Mouse (Mus musculus) limb, embryonic 11.5 days (tissue): ENCODE measurements at regions not wholly inside any gene's neighbourhood (a gene's known extent, or its start where the extent isn't known, plus 50 kb on each side); places are given as distances from the start of the nearest gene placed in this dataset.

ENCODE experiments used
- ATAC-seq: fragments of 200-750 bp; cut with Nextera tagmentation; 2 replicates; pipeline ENCODE4 v1.8.0; 2017; ENCODE audit warnings: low read depth; ENCODE audit not compliant: insufficient number of reproducible peaks, low FRiP score, low TSS enrichment
- DNase-seq: peaks from one replicate; pipeline ENCODE4 v3.0.0-alpha.2; 2015; ENCODE audit warnings: low spot score
- H3K27ac ChIP-seq: fragments of 300-500 bp; sonication (generic); replicated peaks from 2 replicates; pipeline ENCODE4 v1.5.1; 2014; ENCODE audit warnings: low read depth, mild to moderate bottlenecking, low read length
- H3K27me3 ChIP-seq: fragments of 300-500 bp; sonication (generic); 2 replicates; pipeline ENCODE4 v1.6.1; 2014; ENCODE audit warnings: mild to moderate bottlenecking, low read length, mixed read lengths; ENCODE audit not compliant: control insufficient read depth, insufficient read depth
- H3K36me3 ChIP-seq: fragments of 300-500 bp; sonication (generic); 2 replicates; pipeline ENCODE4 v1.6.1; 2014; ENCODE audit warnings: mild to moderate bottlenecking, low read length, moderate library complexity, mixed read lengths; ENCODE audit not compliant: control insufficient read depth, insufficient read depth
- H3K4me1 ChIP-seq: fragments of 300-500 bp; sonication (generic); 2 replicates; pipeline ENCODE4 v1.6.1; 2014; ENCODE audit warnings: low read length, mixed read lengths; ENCODE audit not compliant: control insufficient read depth, insufficient read depth
- H3K4me2 ChIP-seq: fragments of 300-500 bp; sonication (generic); 2 replicates; pipeline ENCODE4 v1.6.1; 2014; ENCODE audit warnings: low read depth, mild to moderate bottlenecking, moderate library complexity; ENCODE audit not compliant: severe bottlenecking
- H3K4me3 ChIP-seq: fragments of 300-500 bp; sonication (generic); 2 replicates; pipeline ENCODE4 v1.5.1; 2014; ENCODE audit warnings: low read depth, low read length
- H3K9ac ChIP-seq: fragments of 300-500 bp; sonication (generic); 2 replicates; pipeline ENCODE4 v1.6.1; 2014; ENCODE audit warnings: mild to moderate bottlenecking, low read length
- H3K9me3 ChIP-seq: fragments of 300-500 bp; sonication (generic); 2 replicates; pipeline ENCODE4 v1.6.1; 2016; ENCODE audit warnings: low read length; ENCODE audit not compliant: control insufficient read depth
- WGBS: fragments of 180-500 bp; shearing (Covaris S2); extraction: QIAGEN DNeasy Blood & Tissue Kit; methylation state at CpG from one replicate; pipeline ENCODE4 v1.1.7; 2014; 5-methylcytosine and 5-hydroxymethylcytosine counted together

DNA sequence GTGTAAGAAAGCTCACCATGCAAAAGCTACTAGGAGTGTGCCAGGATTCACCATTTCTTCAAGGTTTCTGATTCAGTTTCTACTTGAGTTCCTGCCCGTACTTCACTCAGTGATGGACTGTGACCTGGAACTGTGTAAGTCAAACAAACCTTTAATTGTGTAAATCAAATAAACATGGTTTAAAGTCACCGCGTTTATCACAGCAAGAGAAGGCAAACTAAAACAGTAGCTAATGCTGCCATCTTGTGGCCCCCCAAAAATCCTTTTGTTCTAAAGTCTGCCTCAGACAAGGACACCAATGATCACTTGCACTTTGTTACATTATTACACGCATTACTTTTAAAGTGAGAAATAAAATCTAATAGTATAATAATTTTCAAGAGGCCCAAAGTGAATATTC is 63.6 kb upstream of the Dcx start:
- no peak for ATAC-seq
- H3K4me1 ChIP-seq, result no peaks in the 10 kb centered on the region
- H3K4me3 ChIP-seq, result no peak overlapping the region
- no peak overlapping the region for H3K9ac ChIP-seq
- no peaks in the 10 kb centered on the region for H3K36me3 ChIP-seq
- 37% methylated on average over 4 of the region's 4 CpGs for WGBS
- H3K4me2 ChIP-seq, result no peak overlapping the region
- no peak overlapping the region for H3K27ac ChIP-seq
- no peaks in the 10 kb centered on the region for H3K27me3 ChIP-seq
- peak; percentile 50 for DNase-seq
- H3K9me3 ChIP-seq, result no peaks in the 10 kb centered on the region
